Mouse (Mus musculus) frontal cortex, adult (tissue): ENCODE measurements at regions not wholly inside any gene's neighbourhood (a gene's known extent, or its start where the extent isn't known, plus 50 kb on each side); places are given as distances from the start of the nearest gene placed in this dataset.
"Not testable (repeated sequence)": the region's sequence is repeated elsewhere in the genome, so short reads cannot be mapped to it uniquely, and the experiment has no call there.

ENCODE experiments used
- ATAC-seq: cut with Nextera tagmentation; 2 replicates; pipeline ENCODE4 v1.9.2; 2017; ENCODE audit warnings: mild to moderate bottlenecking, moderate library complexity, mixed read lengths; ENCODE audit not compliant: low TSS enrichment

DNA sequence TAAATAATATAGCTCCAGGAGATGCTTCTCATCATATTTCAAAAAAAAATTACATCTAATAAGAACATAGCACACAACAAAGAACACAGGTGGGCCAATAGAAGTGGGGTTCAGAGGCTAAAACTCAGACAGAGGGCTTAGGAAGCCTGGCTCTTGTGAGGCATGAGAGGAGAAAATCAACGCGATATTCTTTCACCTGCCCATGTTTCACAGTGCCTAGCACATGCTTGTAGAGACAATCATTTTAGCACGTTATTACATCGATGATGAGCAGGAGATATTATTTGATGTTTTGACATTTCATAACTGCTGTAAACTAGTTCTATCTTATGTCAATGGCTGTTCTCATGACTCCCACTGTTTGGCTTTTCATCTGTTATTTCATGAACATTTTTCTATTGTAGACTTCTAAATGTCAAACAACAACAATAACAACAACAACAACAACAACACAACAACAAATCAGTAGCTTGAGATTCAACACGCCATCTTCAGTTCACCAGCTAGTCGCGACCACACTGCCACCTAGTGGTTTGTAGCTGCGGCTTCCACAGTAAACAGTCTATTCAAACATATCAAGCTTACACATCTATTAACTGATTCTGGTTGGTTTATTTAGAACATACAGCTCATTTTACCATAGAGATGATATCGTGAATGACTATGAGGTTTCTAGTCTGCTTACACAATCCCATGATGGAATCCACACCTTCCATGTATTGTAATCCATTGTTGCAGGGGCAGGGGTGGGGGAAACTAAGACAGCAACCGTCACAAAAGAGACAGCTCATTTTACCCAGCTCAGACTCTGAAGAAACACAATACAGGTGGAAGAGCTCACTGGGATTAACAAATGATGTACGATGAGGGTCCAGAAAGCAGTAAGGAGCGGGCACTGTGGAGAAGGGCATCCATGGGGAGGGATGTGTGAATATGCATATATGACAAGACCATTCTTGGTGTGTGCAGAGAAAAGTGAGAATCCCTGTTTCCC, 60.5 kb upstream of the Tmem200a start:
- peak; percentile 86 for ATAC-seq

DNA sequence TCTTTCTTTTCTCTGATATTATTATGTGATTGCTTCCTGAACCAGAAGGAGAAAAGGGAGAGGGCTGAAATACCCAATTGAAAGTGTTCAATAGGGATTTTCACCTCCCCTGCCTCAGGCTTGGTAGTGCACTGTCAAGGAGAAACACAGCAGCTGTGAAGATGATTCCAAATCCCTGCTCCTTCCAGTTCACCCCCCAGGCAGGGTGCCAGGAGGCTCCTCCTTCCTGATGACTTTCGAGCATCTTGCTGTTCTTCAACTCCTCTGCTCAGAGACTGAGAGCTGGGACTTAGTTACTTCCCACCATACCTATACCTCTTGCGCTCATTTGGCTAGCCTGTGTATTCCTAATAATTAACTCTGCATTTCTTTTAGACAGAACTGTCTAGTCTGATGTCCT, 73.7 kb upstream of the Tmem200a start:
- ATAC-seq: no peak

DNA sequence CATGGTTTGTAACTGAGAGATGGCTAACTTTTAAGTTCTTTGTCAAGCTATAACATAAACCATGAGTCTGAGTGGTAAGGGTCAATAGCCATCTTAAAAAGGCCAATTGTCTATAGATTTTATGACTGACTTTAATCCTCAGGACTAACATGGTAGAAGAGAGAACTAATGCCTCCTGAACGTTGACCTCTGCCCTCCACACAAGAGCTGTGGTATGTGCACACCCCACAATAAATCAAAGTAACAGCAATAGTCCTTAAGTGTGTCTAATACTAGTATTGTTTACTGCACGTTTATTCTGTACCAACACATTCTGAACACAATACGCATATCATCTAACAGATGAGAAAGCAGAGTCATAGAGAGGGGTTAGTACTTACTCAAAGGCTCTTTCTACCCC, 70.7 kb upstream of the Samd3 start:
- no peak for ATAC-seq

DNA sequence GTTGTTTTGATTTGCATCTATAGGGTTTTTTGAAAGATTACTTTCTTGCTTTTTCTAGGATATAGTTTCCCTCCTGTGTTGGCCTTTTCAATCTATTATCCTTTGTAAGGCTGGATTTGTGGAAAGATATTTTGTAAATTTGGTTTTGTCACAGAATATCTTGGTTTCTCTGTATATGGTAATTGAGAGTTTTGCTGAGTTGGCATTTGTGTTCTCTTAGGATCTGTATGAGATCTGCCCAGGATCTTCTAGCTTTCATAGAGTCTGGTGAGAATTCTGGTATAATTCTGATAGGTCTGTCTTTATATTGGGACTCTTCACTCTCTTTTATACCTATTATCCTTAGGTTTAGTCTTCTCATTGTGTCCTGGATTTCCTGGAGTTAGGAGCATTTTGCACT, 68.4 kb upstream of the Samd3 start:
- ATAC-seq: not testable (repeated sequence)

DNA sequence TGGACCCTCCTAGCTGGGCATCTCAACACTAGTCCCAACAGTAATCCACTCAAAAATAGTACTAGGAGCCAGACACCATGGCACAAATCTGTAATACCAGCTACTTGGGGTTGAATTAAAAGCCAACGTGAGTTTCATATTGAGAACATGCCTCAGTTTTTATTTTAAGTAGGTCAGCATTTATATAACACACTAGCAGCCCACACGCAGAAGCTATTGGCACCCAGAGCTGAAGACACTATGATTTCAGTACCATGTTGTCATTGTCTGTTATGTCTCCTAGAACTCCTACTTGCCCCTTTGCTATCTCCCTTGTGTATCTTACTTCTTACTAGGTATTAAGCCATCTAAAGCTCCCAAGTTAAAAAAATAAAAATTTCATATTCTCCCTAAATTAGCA, 65.0 kb upstream of the Samd3 start:
- peak; percentile 99 for ATAC-seq

DNA sequence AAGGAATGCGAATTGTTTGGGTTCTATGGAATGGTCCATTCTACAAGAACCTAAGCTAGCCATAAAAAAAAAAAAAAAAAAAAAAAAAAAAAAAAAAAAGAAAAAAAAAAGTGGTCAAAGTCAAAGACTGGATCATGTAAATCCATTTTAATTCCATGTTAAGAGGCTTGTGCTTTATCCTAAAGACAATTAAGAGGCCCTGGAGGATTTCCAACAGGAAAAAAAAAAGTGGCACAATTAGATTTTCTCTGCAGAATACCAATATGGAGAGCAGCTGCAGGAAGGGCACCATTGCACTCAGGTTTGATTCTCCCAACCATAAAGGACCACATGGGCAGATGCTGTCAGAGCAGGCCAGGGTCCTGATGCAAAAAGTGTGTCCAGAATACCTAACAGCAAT, 51.9 kb upstream of the Samd3 start:
- no peak for ATAC-seq

DNA sequence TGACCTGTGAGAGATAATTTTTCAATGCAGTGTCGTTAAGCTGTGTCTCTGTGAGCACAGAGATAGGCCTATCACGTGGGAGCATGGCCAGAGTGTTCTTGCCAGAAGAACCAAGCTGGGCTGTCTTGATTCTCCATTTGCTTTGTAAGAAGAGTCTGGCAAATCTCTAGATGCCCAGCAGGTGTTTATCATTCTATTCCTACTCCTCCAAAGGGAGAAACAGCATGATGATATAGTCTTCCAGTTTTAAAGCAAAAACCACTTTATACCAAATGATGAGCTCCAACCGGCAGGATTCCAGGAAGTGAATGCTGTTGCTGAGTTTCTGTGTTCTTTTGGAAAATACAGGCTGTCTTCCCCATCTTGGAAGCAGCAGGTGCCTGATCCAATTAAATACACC, 51.2 kb upstream of the Samd3 start:
- ATAC-seq: peak; percentile 59; the same call in 1 of the 2 replicates
